Mouse (Mus musculus): ENCODE results near the gene Wwc1. TPM values are rescaled to one million over a fixed set of nuclear protein-coding genes. Genes with fewer than 3 reads are reported as not detected.

Gene Wwc1
- polyA plus RNA-seq, 1 experiment = not detected

DNA sequence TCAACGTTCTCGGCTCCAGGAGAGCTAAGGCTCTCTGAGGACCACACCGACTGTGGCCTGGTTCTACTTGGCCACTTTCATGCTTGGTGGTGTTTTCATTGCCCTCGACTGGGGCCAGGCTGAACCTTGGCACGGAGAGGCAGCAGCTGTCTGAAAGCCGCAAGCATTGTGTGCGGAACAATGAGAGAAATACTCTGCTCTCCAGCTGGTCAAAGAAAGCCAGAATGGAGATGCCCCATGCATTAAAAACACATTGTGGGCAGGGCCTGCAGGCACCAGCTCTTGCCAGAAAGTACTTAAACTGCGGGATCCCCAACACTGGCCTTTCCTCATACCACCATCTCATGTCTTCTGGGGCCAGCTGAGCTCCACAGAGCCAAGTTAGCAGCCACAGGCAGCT lies 91.5 kb downstream of the Wwc1 start:
- Histone ChIP-seq H3K4me1 (ENCODE audit: control insufficient read depth, insufficient read depth, low read length) (peaks cover 13% of the 10 kb centered on the region), H3K27ac (ENCODE audit: insufficient read depth, low read depth, low read length) (no peak overlapping the region), H3K4me3 (ENCODE audit: insufficient read depth, low read depth, low read length) (no peak overlapping the region)
- TF ChIP-seq POLR2A (IDR thresholded peaks at IDR 0.05; ENCODE audit: insufficient read depth, low read depth, low read length) (no peak), CTCF (IDR thresholded peaks at IDR 0.05; ENCODE audit: insufficient read depth, low read depth, low read length) (no peak)
- WGBS = 46% methylated on average over 8 of the region's 8 CpGs

DNA sequence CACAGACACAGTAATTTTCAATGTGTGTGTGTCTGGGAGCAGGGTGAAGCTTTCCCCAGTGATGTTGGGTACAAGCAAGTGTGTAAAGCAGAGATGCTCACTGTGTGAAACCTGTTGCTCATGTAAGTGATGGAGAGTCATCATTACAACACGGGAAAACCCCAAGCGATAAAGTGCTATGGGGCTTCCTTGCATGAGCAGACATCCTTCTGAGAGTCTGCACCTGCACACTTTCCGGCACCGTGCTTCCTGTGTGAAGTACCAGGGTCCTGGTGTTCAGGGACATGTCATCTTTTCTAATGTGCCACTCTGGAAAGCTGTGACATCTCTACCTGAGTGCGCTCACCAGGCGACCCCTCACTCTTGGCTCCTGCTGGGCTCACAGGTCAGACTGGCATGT lies 97.5 kb downstream of the Wwc1 start:
- H3K27ac ChIP-seq (ENCODE audit: insufficient read depth, low read depth, low read length) = no peak overlapping the region
- no peak overlapping the region for H3K4me3 ChIP-seq (ENCODE audit: insufficient read depth, low read depth, low read length)
- 95% methylated on average over 6 of the region's 6 CpGs for WGBS
- no peak for TF ChIP-seq CTCF (IDR thresholded peaks at IDR 0.05; ENCODE audit: insufficient read depth, low read depth, low read length)
- TF ChIP-seq POLR2A (IDR thresholded peaks at IDR 0.05; ENCODE audit: insufficient read depth, low read depth, low read length) = no peak
- H3K4me1 ChIP-seq (ENCODE audit: control insufficient read depth, insufficient read depth, low read length) = no peaks in the 10 kb centered on the region

GRCm38 (mm10) chr11:35878559-35878897 lies 101.8 kb downstream of the Wwc1 start:
- no peak for TF ChIP-seq CTCF (IDR thresholded peaks at IDR 0.05; ENCODE audit: insufficient read depth, low read depth, low read length)
- TF ChIP-seq POLR2A (IDR thresholded peaks at IDR 0.05; ENCODE audit: insufficient read depth, low read depth, low read length) = no peak
- Histone ChIP-seq H3K27ac (ENCODE audit: insufficient read depth, low read depth, low read length) (no peak overlapping the region), H3K4me1 (ENCODE audit: control insufficient read depth, insufficient read depth, low read length) (peaks cover 6% of the 10 kb centered on the region), H3K4me3 (ENCODE audit: insufficient read depth, low read depth, low read length) (no peak overlapping the region)
- 83% methylated on average over 4 of the region's 4 CpGs for WGBS

DNA sequence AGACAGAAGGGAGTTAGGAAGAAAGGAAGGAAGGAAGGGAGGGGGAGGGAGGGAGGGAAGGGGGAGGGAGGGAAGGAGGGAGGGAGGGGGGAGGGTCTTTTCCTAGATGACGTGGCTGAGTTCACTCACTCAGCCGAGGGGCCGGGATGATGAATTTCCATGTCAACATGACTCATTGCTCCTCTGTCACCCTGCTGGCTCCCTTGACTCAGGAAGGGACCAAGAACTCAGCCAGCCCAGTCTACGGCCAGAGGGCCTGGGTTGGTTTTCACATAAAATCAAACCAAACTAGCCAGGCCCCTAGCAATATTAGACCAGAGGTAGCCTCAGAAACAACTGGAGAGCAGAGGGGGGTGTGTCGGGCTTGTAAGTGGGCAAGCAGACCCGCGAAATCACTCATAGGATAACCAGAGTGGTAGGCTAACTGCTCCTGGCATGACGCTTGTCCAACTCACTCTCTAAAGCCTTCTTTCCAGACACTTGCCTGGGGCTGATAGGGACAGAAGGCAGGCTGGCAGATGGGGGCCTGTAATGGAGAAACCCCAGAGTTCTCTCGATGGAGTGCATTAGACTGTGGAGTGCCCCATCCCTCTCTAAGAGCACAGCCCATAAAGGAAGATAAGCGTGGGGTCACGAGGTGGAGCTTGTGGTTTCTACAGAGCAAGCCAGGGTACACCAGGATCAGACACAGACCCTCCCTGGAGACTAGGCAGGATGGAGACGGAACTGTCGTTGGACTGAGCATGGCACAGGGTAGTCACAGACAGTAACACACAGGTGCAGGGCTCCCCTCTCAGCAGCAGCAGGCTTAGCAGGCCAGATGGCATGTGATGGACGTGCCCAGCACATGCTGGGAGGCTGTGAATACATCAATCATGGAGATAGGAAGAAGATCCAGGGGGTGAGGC lies 102.4 kb downstream of the Wwc1 start:
- no peak overlapping the region for H3K27ac ChIP-seq (ENCODE audit: insufficient read depth, low read depth, low read length)
- H3K4me3 ChIP-seq (ENCODE audit: insufficient read depth, low read depth, low read length) = no peak overlapping the region
- peaks cover 8% of the 10 kb centered on the region for H3K4me1 ChIP-seq (ENCODE audit: control insufficient read depth, insufficient read depth, low read length)
- 73% methylated on average over 14 of the region's 14 CpGs for WGBS
- TF ChIP-seq POLR2A (IDR thresholded peaks at IDR 0.05; ENCODE audit: insufficient read depth, low read depth, low read length) = no peak
- no peak for TF ChIP-seq CTCF (IDR thresholded peaks at IDR 0.05; ENCODE audit: insufficient read depth, low read depth, low read length)

- Histone ChIP-seq H3K4me1 (ENCODE audit: control insufficient read depth, insufficient read depth, low read length) (peaks cover 8% of the 10 kb centered on the region), H3K4me3 (ENCODE audit: insufficient read depth, low read depth, low read length) (no peak overlapping the region), H3K27ac (ENCODE audit: insufficient read depth, low read depth, low read length) (no peak overlapping the region)
- TF ChIP-seq CTCF (IDR thresholded peaks at IDR 0.05; ENCODE audit: insufficient read depth, low read depth, low read length) (no peak), POLR2A (IDR thresholded peaks at IDR 0.05; ENCODE audit: insufficient read depth, low read depth, low read length) (no peak)
- WGBS = 37% methylated on average over 21 of the region's 21 CpGs
Observed at GRCm38 (mm10) chr11:35873624-35874244, 106.6 kb downstream of the Wwc1 start.

DNA sequence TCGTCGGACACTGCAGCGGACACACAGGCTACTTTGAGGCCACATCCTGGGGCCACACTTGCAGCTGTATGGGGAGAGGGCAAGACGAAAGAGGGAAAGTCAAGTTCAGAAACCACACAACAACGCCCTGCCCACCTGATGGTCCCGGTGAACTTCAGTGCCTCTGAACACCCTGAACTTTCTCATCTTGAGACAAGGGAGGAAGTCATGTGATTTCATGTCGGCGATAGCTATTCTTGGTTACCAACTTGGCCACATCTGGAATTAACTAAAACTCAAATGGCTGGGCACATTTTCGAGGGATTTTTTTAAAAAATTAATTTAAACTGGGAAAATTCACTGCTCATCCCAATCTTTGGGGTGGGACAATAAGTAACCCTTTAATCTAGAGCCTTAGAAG lies 109.4 kb downstream of the Wwc1 start:
- 90% methylated on average over 9 of the region's 9 CpGs for WGBS
- Histone ChIP-seq H3K4me1 (ENCODE audit: control insufficient read depth, insufficient read depth, low read length) (peaks cover 10% of the 10 kb centered on the region), H3K4me3 (ENCODE audit: insufficient read depth, low read depth, low read length) (no peak overlapping the region), H3K27ac (ENCODE audit: insufficient read depth, low read depth, low read length) (no peak overlapping the region)
- TF ChIP-seq POLR2A (IDR thresholded peaks at IDR 0.05; ENCODE audit: insufficient read depth, low read depth, low read length) (no peak), CTCF (IDR thresholded peaks at IDR 0.05; ENCODE audit: insufficient read depth, low read depth, low read length) (no peak)

DNA sequence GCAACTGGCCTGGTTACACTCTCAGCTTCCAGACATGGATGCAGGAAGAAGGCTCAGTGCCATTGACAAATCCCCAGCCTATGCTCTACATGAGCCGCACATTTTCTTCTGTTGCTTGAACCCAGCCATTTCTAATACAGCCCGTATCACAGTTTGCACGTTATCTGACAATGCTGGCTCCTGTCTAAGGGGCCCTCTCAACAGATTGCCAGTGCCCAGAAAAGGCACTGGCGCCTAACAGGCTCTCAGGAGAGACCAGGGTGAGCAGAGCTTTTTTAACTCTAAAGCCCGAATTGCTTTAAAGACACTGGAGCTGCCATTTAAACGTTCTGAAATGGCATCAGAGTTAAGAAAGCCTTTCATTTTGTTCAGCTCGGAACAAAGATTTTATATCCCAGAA lies 114.2 kb downstream of the Wwc1 start:
- Histone ChIP-seq H3K27ac (ENCODE audit: insufficient read depth, low read depth, low read length) (no peak overlapping the region), H3K4me3 (ENCODE audit: insufficient read depth, low read depth, low read length) (no peak overlapping the region), H3K4me1 (ENCODE audit: control insufficient read depth, insufficient read depth, low read length) (peaks cover 22% of the 10 kb centered on the region)
- TF ChIP-seq CTCF (IDR thresholded peaks at IDR 0.05; ENCODE audit: insufficient read depth, low read depth, low read length) (no peak), POLR2A (IDR thresholded peaks at IDR 0.05; ENCODE audit: insufficient read depth, low read depth, low read length) (no peak)
- WGBS = 51% methylated on average over 7 of the region's 7 CpGs

DNA sequence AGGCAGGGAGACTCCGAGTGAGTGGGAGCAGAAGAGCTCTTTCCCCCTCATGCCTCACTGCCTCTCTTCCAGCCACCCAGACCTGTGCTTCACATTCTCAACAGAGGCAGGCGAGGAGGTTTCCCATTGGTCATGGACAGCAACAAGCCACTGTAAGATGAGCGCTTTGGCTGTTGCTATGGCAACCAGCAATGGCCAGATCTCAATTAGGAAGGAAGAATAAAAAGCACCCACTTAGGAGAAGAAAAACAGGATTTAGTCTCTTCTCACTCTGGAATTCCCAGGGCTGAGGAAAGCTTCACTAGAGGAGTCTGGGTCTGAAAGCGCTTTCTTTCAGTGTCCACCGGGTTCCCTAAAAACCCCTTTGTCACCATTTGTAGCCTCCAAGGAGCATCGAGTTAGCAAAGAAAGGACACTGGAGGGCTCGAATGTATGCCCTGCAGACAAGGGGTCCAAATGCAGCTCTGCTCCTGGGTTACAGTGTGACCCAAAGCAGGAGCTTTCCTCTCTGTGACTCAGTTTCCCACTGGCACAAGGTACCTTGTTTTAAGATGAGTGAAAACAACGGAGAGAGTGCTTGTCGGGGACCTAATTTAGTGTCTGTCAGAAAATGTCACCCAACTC lies 115.2 kb downstream of the Wwc1 start:
- WGBS = 14% methylated on average over 9 of the region's 9 CpGs
- peaks cover 22% of the 10 kb centered on the region for H3K4me1 ChIP-seq (ENCODE audit: control insufficient read depth, insufficient read depth, low read length)
- TF ChIP-seq CTCF (IDR thresholded peaks at IDR 0.05; ENCODE audit: insufficient read depth, low read depth, low read length) (no peak), POLR2A (IDR thresholded peaks at IDR 0.05; ENCODE audit: insufficient read depth, low read depth, low read length) (no peak)
- no peak overlapping the region for H3K4me3 ChIP-seq (ENCODE audit: insufficient read depth, low read depth, low read length)
- peak overlapping the region; percentile 27; the same call in 1 of the 2 replicates for H3K27ac ChIP-seq (ENCODE audit: insufficient read depth, low read depth, low read length)

- no peak for TF ChIP-seq POLR2A (IDR thresholded peaks at IDR 0.05; ENCODE audit: insufficient read depth, low read depth, low read length)
- no peak for TF ChIP-seq CTCF (IDR thresholded peaks at IDR 0.05; ENCODE audit: insufficient read depth, low read depth, low read length)
- Histone ChIP-seq H3K4me1 (ENCODE audit: control insufficient read depth, insufficient read depth, low read length) (peaks cover 22% of the 10 kb centered on the region), H3K4me3 (ENCODE audit: insufficient read depth, low read depth, low read length) (no peak overlapping the region), H3K27ac (ENCODE audit: insufficient read depth, low read depth, low read length) (no peak overlapping the region)
- 66% methylated on average over 5 of the region's 5 CpGs for WGBS
Observed at GRCm38 (mm10) chr11:35863653-35864052, 116.7 kb downstream of the Wwc1 start.

Measured in olfactory bulb, adult 2 months (tissue).